Mouse (Mus musculus) G1E-ER4 (cell line): ENCODE measurements around the gene Spag9. TPM values are rescaled to one million over a fixed set of nuclear protein-coding genes. Genes with fewer than 3 reads are reported as not detected.

Experiments used
- GATA1 ChIP-seq: IDR thresholded peaks from one replicate; pipeline ENCODE4 v1.8.0; 2012; ENCODE audit warnings: low read length, inconsistent platforms
- polyA plus RNA-seq: library from polyadenylated mRNA; stranded (reverse); fragments of >175 nt; gene quantifications from 2 replicates; pipeline ENCODE4 v1.2.3, GENCODE M21; 2012

The Spag9 gene
- polyA plus RNA-seq, 1 experiment: 11.2 TPM

GRCm38 (mm10) chr11:94169596-94169995 is 173.7 kb downstream of the Spag9 start:
- TF ChIP-seq GATA1: no peak

GRCm38 (mm10) chr11:94171691-94172090 is 175.8 kb downstream of the Spag9 start:
- TF ChIP-seq GATA1: no peak

- TF ChIP-seq GATA1: no peak
Observed at GRCm38 (mm10) chr11:94172186-94172585, 176.3 kb downstream of the Spag9 start.

- TF ChIP-seq GATA1: no peak
Observed at GRCm38 (mm10) chr11:94173726-94174146, 177.8 kb downstream of the Spag9 start.

- no peak for TF ChIP-seq GATA1
Observed at GRCm38 (mm10) chr11:94175288-94175687, 179.4 kb downstream of the Spag9 start.

Other genes starting within 250 kb of the Spag9 start
- gene Utp18, start 110.3 kb upstream of the Spag9 start, polyA plus RNA-seq: 21.8 and 29.6 TPM in 2 replicates
- 24.7 and 32.4 TPM in 2 replicates for gene Mbtd1, start 110.2 kb upstream of the Spag9 start, polyA plus RNA-seq
- 169 and 198 TPM in 2 replicates for gene Nme2, start 39.8 kb upstream of the Spag9 start, polyA plus RNA-seq
- 356 and 371 TPM in 2 replicates for gene Gm20390, start 27.8 kb upstream of the Spag9 start, polyA plus RNA-seq
- 6.1 and 7.2 TPM in 2 replicates for gene Nme1, start 27.6 kb upstream of the Spag9 start, polyA plus RNA-seq
- 8.0 and 13.1 TPM in 2 replicates for gene Tob1, start 215.4 kb downstream of the Spag9 start, polyA plus RNA-seq
- 0.02 TPM in 1 of 2 replicates, not detected in the other for gene Wfikkn2, start 249.9 kb downstream of the Spag9 start, polyA plus RNA-seq